Mouse (Mus musculus): Measurements from ENCODE around the gene Fat2.

Fat2 gene

GRCm38 (mm10) chr11:55240556-55240955 lies 95.8 kb downstream of the Fat2 start:
- peak; percentile 76 for DNase-seq (ENCODE audit: low read depth, low spot score)

DNA sequence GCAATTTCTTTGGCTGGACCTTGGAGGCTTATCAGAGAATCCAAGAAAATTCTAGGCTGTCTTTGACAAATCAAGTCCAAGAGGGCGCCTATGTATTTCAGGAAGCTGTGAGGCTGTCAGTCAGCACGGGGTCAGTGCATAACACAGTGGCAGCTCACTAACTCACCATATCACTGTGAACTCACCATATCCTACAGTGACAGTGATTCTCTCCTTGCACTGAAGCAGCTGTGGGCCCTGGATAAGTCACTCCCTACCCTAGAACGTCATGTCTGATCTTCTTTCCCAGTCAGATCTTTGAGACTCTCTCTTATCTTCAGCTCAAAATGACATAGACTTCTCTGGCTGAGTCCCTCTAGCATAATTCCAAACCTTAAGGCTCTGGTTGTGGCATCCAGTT lies 96.9 kb downstream of the Fat2 start:
- DNase-seq (ENCODE audit: low read depth, low spot score) = no peak

DNA sequence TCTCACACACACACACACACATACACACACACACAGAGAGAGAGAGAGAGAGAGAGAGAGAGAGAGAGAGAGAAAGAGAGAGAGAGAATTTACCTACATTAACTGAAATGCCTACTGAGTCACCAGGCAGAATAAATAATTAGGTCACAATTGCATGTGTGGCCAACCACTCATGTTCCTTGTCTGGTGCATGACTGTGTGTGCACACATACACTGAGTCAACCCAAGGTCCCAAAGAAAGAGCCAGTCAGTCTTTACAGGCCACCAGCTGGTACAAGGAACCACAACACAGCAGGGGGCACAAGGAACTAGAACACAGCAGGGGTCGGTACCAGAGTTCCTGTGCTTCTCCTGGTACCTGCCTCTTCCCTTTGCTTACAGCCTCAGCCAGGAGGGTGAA lies 99.5 kb downstream of the Fat2 start:
- DNase-seq (ENCODE audit: low read depth, low spot score) = peak; percentile 28

DNA sequence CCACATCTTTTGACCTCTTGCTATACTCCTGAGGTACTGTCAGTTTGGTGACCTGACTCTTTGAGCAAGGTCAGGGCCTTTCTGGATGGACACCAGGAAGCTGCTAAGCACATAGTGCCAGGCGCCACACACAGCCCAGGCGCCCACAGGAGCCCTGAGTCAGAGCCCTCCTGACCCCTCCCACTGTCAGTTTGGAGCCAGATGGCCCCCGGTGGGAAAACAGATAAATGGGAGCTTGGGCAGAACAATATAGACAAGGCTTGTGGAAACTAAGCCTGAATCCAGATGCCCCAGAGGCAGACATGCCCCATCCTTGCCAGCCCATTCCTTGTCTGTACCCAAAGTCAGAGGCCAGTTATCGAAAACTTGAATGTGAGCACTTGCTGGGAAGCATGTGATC lies 101.6 kb downstream of the Fat2 start:
- DNase-seq (ENCODE audit: low read depth, low spot score) = no peak

GRCm38 (mm10) chr11:55234288-55234687 lies 102.1 kb downstream of the Fat2 start:
- no peak for DNase-seq (ENCODE audit: low read depth, low spot score)

DNA sequence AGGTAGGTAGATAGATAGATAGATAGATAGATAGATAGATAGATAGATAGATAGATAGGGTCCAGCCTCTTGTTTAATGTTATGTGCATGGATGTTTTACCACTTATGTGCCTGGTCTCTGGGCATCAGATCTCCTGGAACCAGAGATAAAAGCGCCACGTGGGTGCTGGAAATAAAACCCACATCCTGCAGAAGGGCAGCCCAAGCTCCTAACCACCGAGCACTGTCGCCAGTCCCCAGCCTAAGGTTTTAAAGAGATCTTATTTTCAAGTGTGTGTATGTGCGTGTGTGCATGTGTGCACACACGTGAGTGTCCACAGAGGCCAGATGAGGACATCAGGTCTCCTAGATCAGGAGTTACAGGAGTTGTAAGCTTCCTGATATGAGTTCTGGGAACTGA lies 105.3 kb downstream of the Fat2 start:
- no peak for DNase-seq (ENCODE audit: low read depth, low spot score)

DNA sequence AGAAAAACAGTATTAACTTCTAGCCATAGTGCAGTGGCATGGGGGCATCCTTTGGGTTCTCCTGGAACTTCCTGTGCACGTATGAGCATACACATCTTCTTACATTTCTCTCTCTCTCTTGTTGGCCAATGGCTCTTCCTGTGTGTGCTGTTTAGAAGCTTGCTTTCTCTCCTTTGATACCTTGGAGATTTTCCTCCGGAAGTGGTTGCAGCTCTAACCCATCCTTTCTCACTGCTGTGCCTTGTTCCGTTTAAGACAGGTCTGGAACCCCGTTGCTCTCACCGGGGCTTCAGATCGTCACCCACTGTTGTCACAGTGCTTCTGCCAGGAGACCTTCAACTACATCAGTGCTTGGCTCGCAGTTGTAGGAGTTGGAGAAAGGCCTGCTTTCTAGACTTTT lies 115.1 kb downstream of the Fat2 start:
- DNase-seq (ENCODE audit: low read depth, low spot score) = no peak

- no peak for DNase-seq (ENCODE audit: low read depth, low spot score)
These were observed 117.9 kb downstream of the Fat2 start for GRCm38 (mm10) chr11:55218473-55218872.

- no peak for DNase-seq (ENCODE audit: low read depth, low spot score)
These were observed 118.5 kb downstream of the Fat2 start for GRCm38 (mm10) chr11:55217880-55218279.

- DNase-seq (ENCODE audit: low read depth, low spot score) = no peak
These were observed 118.9 kb downstream of the Fat2 start for GRCm38 (mm10) chr11:55217418-55217817.

DNA sequence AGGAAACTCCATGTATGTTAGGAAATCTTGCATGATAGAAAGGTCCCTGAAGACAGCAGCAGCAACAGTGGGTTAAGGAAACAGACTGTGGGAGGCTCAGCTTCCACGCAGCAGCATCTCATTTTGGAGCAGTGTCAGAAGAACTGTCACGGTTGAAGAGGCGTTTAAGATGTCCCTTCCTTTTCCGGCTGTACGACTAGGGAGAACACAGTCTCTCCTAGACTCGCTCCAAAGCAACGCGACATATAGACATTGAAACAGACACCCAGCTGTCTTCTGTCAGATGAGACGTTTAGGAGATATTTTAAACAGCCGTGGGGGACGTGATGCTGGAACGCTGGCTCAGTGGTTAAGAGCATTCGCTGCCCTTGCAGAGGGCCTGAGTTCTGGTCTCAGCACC lies 119.5 kb downstream of the Fat2 start:
- no peak for DNase-seq (ENCODE audit: low read depth, low spot score)

- DNase-seq (ENCODE audit: low read depth, low spot score) = no peak
These were observed 120.3 kb downstream of the Fat2 start for GRCm38 (mm10) chr11:55216061-55216460.

- no peak for DNase-seq (ENCODE audit: low read depth, low spot score)
These were observed 121.4 kb downstream of the Fat2 start for GRCm38 (mm10) chr11:55214978-55215377.

DNA sequence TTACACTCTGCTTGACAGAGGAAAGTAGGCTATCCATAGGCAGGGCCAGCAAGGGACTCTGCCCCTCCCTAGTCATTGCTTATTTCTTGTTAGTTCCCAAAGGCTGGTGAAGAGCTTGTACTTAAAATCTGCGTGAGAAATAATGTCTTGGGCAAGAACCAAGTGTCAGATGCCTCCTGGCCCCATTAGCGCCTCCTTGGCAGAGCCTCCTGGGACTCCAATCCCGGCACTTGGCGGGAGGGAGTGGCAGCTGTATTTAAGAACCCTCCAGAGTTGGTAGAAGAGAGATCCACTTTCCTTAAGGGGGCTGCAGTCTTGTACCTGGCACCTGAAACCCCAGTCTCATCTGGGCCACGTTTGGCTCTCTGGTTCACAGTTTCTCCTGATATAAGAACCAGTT lies 122.2 kb downstream of the Fat2 start:
- no peak for DNase-seq (ENCODE audit: low read depth, low spot score)

DNA sequence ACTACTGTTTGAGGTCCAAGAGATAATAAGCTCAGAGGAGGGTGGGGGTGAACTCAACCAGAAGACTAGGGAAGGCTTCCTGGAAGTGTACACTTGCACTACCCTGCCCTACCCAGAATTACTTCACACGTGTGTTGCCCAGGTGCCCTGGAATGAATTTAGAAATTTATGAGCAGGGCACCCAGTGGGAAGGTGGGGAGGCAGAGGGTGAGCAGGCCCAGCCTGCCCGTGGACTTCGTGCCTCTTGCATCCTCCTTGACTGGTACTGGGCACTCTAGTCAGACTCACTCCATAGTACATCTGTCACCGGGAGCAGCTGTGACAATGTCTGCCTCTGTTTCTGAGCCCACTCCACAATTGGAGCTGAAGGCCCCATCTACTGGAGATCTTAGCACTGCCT lies 122.8 kb downstream of the Fat2 start:
- DNase-seq (ENCODE audit: low read depth, low spot score) = no peak

GRCm38 (mm10) chr11:55209626-55210353 lies 126.6 kb downstream of the Fat2 start:
- DNase-seq (ENCODE audit: low read depth, low spot score) = no peak

- no peak for DNase-seq (ENCODE audit: low read depth, low spot score)
These were observed 127.3 kb downstream of the Fat2 start for GRCm38 (mm10) chr11:55209032-55209431.

DNA sequence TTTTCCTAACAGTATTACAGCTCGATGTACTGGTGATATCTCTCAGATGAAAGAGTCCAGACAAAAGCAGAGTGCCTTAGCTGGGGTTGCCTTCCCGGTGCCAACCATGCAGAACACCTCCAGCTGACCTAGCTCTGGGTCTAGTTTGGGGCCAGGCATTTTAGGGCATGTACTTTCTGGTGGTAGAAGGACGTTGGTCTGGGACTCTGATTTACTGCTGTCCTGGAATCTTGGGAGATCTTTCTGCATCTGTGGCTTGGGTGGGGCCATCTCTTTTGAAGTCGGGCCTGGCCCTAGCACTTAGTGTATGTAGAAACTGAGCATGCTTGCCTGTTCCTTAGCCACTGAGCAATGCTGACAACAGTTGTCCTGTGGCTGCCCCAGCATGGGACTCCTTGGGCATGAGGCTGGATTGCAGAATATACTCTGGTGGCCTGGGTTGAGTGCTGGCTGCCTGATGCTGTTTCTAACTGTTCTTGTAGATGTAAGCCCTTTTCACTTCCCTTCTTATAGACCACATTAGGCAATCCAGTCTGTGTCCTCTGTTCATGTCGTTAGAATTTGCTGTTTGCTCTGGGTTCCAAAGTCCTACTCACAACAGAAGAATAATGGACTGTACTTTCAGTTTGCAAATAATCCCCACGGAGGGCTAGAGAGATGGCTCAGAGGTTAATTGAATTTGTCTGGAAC lies 128.2 kb downstream of the Fat2 start:
- DNase-seq (ENCODE audit: low read depth, low spot score) = no peak

DNA sequence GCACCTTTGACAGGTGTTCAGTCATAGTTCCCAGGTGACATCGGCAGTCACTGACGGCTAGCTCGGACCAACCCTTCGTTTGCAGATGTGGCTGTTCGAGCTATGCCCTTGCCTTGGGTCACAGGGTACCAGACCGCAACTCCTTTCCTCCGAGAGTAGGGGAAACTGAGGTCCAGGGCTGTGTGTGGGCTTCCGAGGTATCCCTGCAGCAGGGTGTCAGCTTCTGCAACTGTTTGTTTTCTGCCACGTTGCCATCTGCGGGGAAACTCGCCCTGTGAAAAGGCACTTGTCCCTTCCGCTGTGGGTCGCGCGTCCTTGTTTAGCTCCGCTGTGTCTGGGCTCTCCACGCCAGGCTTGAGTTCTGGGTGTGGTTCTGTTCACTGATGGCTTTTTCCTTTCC lies 131.8 kb downstream of the Fat2 start:
- peak; percentile 31 for DNase-seq (ENCODE audit: low read depth, low spot score)

- DNase-seq (ENCODE audit: low read depth, low spot score) = peak; percentile 95
These were observed 132.2 kb downstream of the Fat2 start, which contains the start of gene Slc36a1 for GRCm38 (mm10) chr11:55204159-55204596. Gene Slc36a1 (plus strand): TSS chr11:55204350.

Data from 3T3-L1 (cell line).